Mouse (Mus musculus) heart, embryonic 10.5 days (tissue): ENCODE data around the gene Ankrd2. TPM values are rescaled to one million over a fixed set of nuclear protein-coding genes. Genes with fewer than 3 reads are reported as not detected.

Source experiments
- DNase-seq: peaks from one replicate; pipeline ENCODE4 v3.0.0-alpha.2; 2017; ENCODE audit warnings: low spot score
- H3K27ac ChIP-seq: fragments of 300-500 bp; sonication (generic); 2 replicates; pipeline ENCODE4 v1.5.1; 2016; ENCODE audit warnings: mild to moderate bottlenecking
- H3K27me3 ChIP-seq: fragments of 300-500 bp; sonication (generic); 2 replicates; pipeline ENCODE4 v1.6.1; 2016; ENCODE audit warnings: mild to moderate bottlenecking; ENCODE audit not compliant: poor library complexity, insufficient read depth, severe bottlenecking
- H3K36me3 ChIP-seq: fragments of 300-500 bp; sonication (generic); 2 replicates; pipeline ENCODE4 v1.6.1; 2016; ENCODE audit warnings: mild to moderate bottlenecking, moderate library complexity
- H3K4me1 ChIP-seq: fragments of 300-500 bp; sonication (generic); 2 replicates; pipeline ENCODE4 v1.6.1; 2016; ENCODE audit warnings: mild to moderate bottlenecking
- H3K4me3 ChIP-seq: fragments of 300-500 bp; sonication (generic); 2 replicates; pipeline ENCODE4 v1.5.1; 2016; ENCODE audit warnings: mild to moderate bottlenecking, moderate library complexity
- H3K9me3 ChIP-seq: fragments of 300-500 bp; sonication (generic); 2 replicates; pipeline ENCODE4 v1.6.1; 2016; ENCODE audit warnings: mild to moderate bottlenecking, moderate library complexity
- WGBS: fragments of 180-500 bp; shearing (Covaris S2); methylation state at CpG from one replicate; pipeline ENCODE4 v1.1.7; 2016; 5-methylcytosine and 5-hydroxymethylcytosine counted together
- polyA plus RNA-seq: library from polyadenylated mRNA; unstranded; fragments of >200 nt; fragmentation: Nextera tagmentation; extraction: Ambion mirVana; gene quantifications from 2 replicates; pipeline ENCODE4 v1.2.1, GENCODE M21; 2016

The Ankrd2 gene
- polyA plus RNA-seq, 1 experiment from 2014 or later = not detected

GRCm38 (mm10) chr19:42017399-42018247 is 18.2 kb upstream of the Ankrd2 start:
- peaks cover 54% of the 10 kb centered on the region for H3K4me1 ChIP-seq
- no peak for DNase-seq

GRCm38 (mm10) chr19:42019011-42019522 is 16.7 kb upstream of the Ankrd2 start:
- DNase-seq = no peak
- no peaks in the 10 kb centered on the region for H3K9me3 ChIP-seq
- no peak overlapping the region for H3K4me3 ChIP-seq
- peaks cover 66% of the 10 kb centered on the region for H3K4me1 ChIP-seq
- H3K27ac ChIP-seq = peak overlapping the region; percentile 62
- H3K36me3 ChIP-seq = no peaks in the 10 kb centered on the region
- WGBS = 43% methylated on average over 4 of the region's 4 CpGs
- no peaks in the 10 kb centered on the region for H3K27me3 ChIP-seq

More at GRCm38 (mm10) chr19:42017399-42018247, 18.2 kb upstream of the Ankrd2 start:
- H3K27ac ChIP-seq = peak overlapping the region; percentile 81
- 53% methylated on average over 8 of the region's 8 CpGs for WGBS
- no peaks in the 10 kb centered on the region for H3K36me3 ChIP-seq
- no peaks in the 10 kb centered on the region for H3K27me3 ChIP-seq
- H3K4me3 ChIP-seq = no peak overlapping the region
- no peaks in the 10 kb centered on the region for H3K9me3 ChIP-seq

GRCm38 (mm10) chr19:42021681-42022541 is 13.9 kb upstream of the Ankrd2 start:
- no peaks in the 10 kb centered on the region for H3K27me3 ChIP-seq
- H3K27ac ChIP-seq = peak overlapping the region; percentile 24; the same call in 1 of the 2 replicates
- WGBS = 70% methylated on average over 10 of the region's 10 CpGs
- H3K36me3 ChIP-seq = no peaks in the 10 kb centered on the region
- DNase-seq = no peak
- no peaks in the 10 kb centered on the region for H3K9me3 ChIP-seq
- peaks cover 53% of the 10 kb centered on the region for H3K4me1 ChIP-seq
- H3K4me3 ChIP-seq = no peak overlapping the region

GRCm38 (mm10) chr19:42022542-42022848 is 13.3 kb upstream of the Ankrd2 start:
- 61% methylated on average over 2 of the region's 2 CpGs for WGBS
- Histone ChIP-seq H3K27me3 (no peaks in the 10 kb centered on the region), H3K36me3 (no peaks in the 10 kb centered on the region), H3K27ac (no peak overlapping the region; the same call in 1 of the 2 replicates), H3K9me3 (no peaks in the 10 kb centered on the region), H3K4me3 (no peak overlapping the region), H3K4me1 (peaks cover 47% of the 10 kb centered on the region)
- no peak for DNase-seq

- no peaks in the 10 kb centered on the region for H3K36me3 ChIP-seq
- no peak overlapping the region for H3K4me3 ChIP-seq
- H3K27me3 ChIP-seq = no peaks in the 10 kb centered on the region
- WGBS = 5% methylated on average over 5 of the region's 5 CpGs
- peaks cover 26% of the 10 kb centered on the region for H3K4me1 ChIP-seq
- DNase-seq = peak; percentile 89
- no peak overlapping the region for H3K27ac ChIP-seq
- no peaks in the 10 kb centered on the region for H3K9me3 ChIP-seq
Observed at GRCm38 (mm10) chr19:42026158-42026557, 9.6 kb upstream of the Ankrd2 start.

- 83% methylated on average over 5 of the region's 5 CpGs for whole genome bisulfite sequencing
- no peak overlapping the region for H3K4me3 ChIP-seq
- DNase-seq = no peak
- H3K27me3 ChIP-seq = no peaks in the 10 kb centered on the region
- peaks cover 18% of the 10 kb centered on the region for H3K36me3 ChIP-seq
- no peaks in the 10 kb centered on the region for H3K9me3 ChIP-seq
- peaks cover 22% of the 10 kb centered on the region for H3K4me1 ChIP-seq
- H3K27ac ChIP-seq = no peak overlapping the region
Observed at GRCm38 (mm10) chr19:42031112-42031511, 4.7 kb upstream of the Ankrd2 start.

GRCm38 (mm10) chr19:42033611-42034010 is 2.2 kb upstream of the Ankrd2 start:
- no peak overlapping the region for H3K4me3 ChIP-seq
- H3K4me1 ChIP-seq = peaks cover 30% of the 10 kb centered on the region
- H3K36me3 ChIP-seq = peaks cover 18% of the 10 kb centered on the region
- WGBS = 81% methylated on average over 14 of the region's 14 CpGs
- H3K27me3 ChIP-seq = no peaks in the 10 kb centered on the region
- H3K9me3 ChIP-seq = no peaks in the 10 kb centered on the region
- DNase-seq = no peak
- H3K27ac ChIP-seq = peak overlapping the region; percentile 44; the same call in 1 of the 2 replicates

- Histone ChIP-seq H3K4me1 (peaks cover 30% of the 10 kb centered on the region), H3K27ac (peak overlapping the region; percentile 44; the same call in 1 of the 2 replicates)
- 78% methylated on average over 9 of the region's 9 CpGs for WGBS
Observed at GRCm38 (mm10) chr19:42034146-42034775, 1.5 kb upstream of the Ankrd2 start.

GRCm38 (mm10) chr19:42034881-42035455 is 832 bp upstream of the Ankrd2 start:
- H3K27ac ChIP-seq = 0 out of 2 replicates have a peak overlapping the region, but pooled peaks have one; percentile 42
- WGBS = 55% methylated on average over 11 of the region's 11 CpGs
- peaks cover 18% of the 10 kb centered on the region for H3K36me3 ChIP-seq
- peaks cover 8% of the 10 kb centered on the region for H3K27me3 ChIP-seq
- DNase-seq = no peak
- no peak overlapping the region for H3K4me3 ChIP-seq
- H3K4me1 ChIP-seq = peaks cover 30% of the 10 kb centered on the region
- H3K9me3 ChIP-seq = no peaks in the 10 kb centered on the region

More at GRCm38 (mm10) chr19:42034146-42034775, 1.5 kb upstream of the Ankrd2 start:
- Histone ChIP-seq H3K27me3 (peaks cover under 1% of the 10 kb centered on the region; the same call in 1 of the 2 replicates), H3K4me3 (no peak overlapping the region), H3K9me3 (no peaks in the 10 kb centered on the region), H3K36me3 (peaks cover 18% of the 10 kb centered on the region)
- no peak for DNase-seq

GRCm38 (mm10) chr19:42036357-42036756 is 557 bp downstream of the Ankrd2 start:
- H3K4me1 ChIP-seq = peaks cover 30% of the 10 kb centered on the region
- H3K27ac ChIP-seq = no peak overlapping the region
- H3K9me3 ChIP-seq = no peaks in the 10 kb centered on the region
- H3K36me3 ChIP-seq = peaks cover 18% of the 10 kb centered on the region
- peaks cover 15% of the 10 kb centered on the region for H3K27me3 ChIP-seq
- 77% methylated on average over 3 of the region's 3 CpGs for WGBS
- DNase-seq = no peak
- no peak overlapping the region for H3K4me3 ChIP-seq

- Histone ChIP-seq H3K4me3 (no peak overlapping the region), H3K27me3 (peaks cover 23% of the 10 kb centered on the region)
- 45% methylated on average over 11 of the region's 11 CpGs for WGBS
Observed at GRCm38 (mm10) chr19:42037167-42037702, 1.4 kb downstream of the Ankrd2 start.

GRCm38 (mm10) chr19:42038310-42038709 is 2.5 kb downstream of the Ankrd2 start:
- Histone ChIP-seq H3K27me3 (peaks cover 26% of the 10 kb centered on the region), H3K4me1 (peaks cover 30% of the 10 kb centered on the region), H3K36me3 (peaks cover 15% of the 10 kb centered on the region), H3K4me3 (no peak overlapping the region), H3K9me3 (no peaks in the 10 kb centered on the region), H3K27ac (no peak overlapping the region)
- no peak for DNase-seq
- WGBS = 88% methylated on average over 12 of the region's 12 CpGs

More at GRCm38 (mm10) chr19:42037167-42037702, 1.4 kb downstream of the Ankrd2 start:
- no peak for DNase-seq
- H3K36me3 ChIP-seq = peaks cover 15% of the 10 kb centered on the region
- H3K4me1 ChIP-seq = peaks cover 30% of the 10 kb centered on the region
- no peaks in the 10 kb centered on the region for H3K9me3 ChIP-seq
- H3K27ac ChIP-seq = no peak overlapping the region
